Mouse (Mus musculus) lung, adult 2 months (tissue): ENCODE results near the gene Sun1.

Source experiments
- CTCF ChIP-seq: fragments of 200-500 bp; IDR thresholded peaks from 2 replicates; pipeline ENCODE4 v1.5.1; 2011; ENCODE audit warnings: mild to moderate bottlenecking, low read length, control low read depth; ENCODE audit not compliant: insufficient read depth
- POLR2A ChIP-seq: fragments of 200-500 bp; IDR thresholded peaks from 2 replicates; pipeline ENCODE4 v1.6.1; 2011; ENCODE audit warnings: low read depth, mild to moderate bottlenecking, control low read depth, low read length, borderline replicate concordance; ENCODE audit errors: extremely low read depth

- TF ChIP-seq POLR2A (no peak), CTCF (no peak)
These were observed 61.0 kb downstream of the Sun1 start for GRCm38 (mm10) chr5:139261403-139261802.
